Mouse (Mus musculus) naive thymus-derived CD4-positive, alpha-beta T cell, adult 2 months (primary cell): ENCODE results near the gene Eral1.

ENCODE experiments used
- DNase-seq: peaks from one replicate; pipeline ENCODE4 v3.0.0-alpha.2; 2011; ENCODE audit warnings: low read depth

Gene Eral1

DNA sequence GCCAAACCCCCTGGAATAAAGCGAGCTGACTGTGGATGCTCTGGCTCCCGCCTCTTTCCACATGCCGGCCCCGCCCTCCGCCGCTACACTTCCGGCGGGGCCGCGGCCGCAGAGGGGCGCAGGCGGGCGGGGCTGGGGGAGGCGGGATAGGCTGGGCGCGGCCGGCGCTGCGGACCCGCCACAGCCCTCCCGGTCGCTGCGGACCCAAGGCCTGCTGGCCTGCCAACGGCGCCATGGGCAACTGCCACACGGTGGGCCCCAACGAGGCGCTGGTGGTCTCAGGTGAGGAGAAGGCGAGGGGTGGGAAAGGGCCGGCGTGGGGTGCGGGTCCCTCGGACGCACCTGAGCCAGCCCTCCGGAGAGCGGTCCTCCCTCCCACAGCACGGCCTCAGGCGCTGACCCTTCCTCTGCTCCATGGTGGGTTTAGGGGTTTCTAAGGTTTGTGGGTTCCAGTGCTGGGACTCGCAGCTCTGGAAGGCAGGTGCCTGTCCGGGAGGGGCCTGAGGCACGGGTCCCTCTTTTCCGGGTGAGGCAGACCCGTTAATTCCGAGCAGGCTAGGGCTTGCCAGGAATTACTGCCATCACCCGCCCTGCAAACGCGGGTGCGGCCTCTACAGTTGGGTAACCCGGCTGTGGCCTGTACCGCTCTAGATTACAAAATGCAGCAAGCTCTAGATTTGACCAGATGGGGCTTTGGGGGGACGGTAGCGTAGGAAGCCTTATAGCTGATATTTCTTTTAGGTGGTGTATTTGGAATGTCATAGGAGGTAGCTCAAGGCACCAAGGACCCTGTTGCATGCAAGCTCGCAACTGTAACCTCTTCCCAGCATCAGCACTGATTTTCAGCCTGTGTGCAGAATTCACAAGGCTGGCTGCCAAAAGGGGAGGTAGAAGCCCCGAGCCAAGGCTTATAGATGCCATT, 42.1 kb downstream of the Eral1 start, which contains the start of gene Flot2:
Gene Flot2 (plus strand): TSS at position 101 of the 922 bp plus-strand sequence.
- DNase-seq: peak; percentile 70

DNA sequence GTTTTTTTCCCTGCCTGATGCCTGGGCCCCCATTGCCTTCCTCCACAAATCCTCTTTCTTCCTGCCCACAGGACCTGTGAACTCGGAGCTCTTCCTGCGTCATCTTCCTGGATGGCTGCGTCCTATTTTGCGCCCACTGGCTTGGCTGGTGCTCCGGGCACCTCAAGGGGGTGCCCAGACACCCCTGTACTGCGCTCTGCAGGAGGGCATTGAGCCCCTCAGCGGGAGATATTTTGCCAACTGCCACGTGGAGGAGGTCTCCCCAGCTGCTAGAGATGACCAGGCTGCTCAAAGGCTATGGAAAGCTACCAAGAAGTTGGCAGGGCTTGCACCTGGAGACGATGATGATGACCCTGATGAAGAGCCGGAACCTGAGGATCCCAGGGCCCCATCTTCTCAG, 43.4 kb downstream of the Eral1 start:
- DNase-seq: no peak

DNA sequence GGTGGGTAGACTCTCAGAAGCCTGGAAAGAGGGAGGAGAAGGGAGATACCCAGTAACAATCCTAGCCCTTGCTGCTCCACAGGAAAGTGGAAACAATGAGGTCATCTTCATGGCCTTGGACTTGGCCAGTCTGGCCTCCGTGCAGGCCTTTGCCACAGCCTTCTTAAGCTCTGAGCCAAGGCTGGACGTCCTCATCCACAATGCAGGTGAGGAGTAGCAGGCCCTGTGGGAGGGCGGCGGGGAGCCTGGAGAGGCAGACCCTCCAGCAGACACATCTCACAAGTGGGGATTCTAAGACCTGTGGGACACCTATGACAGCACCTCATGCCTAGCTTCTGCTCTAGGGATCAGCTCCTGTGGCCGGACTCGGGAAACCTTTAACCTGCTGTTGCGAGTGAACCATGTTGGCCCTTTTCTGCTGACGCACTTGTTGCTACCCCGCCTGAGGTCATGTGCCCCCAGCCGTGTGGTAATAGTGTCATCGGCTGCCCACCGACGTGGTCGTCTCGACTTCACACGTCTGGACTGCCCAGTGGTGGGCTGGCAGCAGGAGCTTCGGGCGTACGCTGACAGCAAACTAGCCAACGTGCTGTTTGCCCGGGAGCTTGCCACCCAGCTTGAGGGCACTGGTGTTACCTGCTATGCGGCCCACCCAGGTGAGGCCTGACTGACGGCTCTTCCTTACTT, 46.1 kb downstream of the Eral1 start:
- no peak for DNase-seq

DNA sequence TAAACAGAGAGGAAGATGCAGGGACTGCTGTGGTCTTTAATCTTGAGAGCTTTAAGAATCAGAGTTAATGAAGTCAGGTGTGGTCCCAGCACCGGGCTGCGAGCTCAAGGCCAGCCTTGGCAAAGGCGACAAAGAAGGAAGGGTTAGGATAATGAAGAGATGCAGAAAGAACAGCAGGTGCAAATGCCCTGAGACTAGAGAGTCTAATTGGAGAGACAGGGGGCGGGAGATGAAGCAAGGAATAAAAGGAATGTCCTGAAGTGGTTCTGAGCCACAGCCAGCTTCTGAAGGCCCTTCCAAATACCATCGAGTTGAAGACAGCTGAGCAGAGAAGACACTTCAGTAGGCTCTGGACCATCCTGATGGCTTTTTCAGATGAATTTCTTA, 47.4 kb downstream of the Eral1 start:
- DNase-seq: no peak

DNA sequence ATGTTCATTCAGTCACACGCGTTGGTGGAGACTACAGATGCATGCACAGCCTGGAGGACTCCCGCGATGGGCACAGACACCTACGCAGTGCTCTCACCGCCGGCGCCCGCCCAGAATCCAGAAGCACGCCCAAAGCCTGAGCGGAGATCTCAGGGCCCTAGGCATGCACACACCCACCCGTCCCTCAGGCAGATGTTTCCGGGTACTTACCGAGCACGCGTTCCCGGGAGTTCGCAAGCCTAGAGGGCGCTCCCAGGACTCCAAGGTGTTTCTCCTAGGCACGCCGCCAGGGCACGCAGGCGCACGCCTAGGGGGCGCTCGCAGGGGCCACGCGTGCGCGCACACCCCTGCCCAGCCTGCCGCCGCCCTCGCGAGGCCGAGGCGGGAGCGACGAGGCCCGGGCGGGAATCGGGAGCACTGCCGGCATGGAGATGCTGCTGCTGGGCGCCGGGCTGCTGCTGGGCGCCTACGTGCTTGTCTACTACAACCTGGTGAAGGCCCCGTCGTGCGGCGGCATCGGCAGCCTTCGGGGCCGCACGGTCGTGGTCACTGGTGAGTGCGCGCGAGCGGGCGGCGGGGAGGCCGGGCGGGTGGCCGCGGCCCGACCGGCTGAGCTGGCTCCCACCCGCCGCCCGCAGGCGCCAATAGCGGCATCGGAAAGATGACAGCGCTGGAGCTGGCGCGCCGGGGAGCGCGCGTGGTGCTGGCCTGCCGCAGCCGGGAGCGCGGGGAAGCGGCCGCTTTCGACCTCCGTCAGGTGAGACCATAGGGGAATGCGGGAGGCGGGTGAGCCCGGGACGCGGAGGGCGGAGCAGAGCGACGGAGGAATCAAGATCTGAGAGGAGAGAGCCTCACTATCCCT, 48.0 kb downstream of the Eral1 start, which contains the start of gene Dhrs13:
Gene Dhrs13 (plus strand): TSS at position 334 of the 862 bp plus-strand sequence.
- peak; percentile 93 for DNase-seq

DNA sequence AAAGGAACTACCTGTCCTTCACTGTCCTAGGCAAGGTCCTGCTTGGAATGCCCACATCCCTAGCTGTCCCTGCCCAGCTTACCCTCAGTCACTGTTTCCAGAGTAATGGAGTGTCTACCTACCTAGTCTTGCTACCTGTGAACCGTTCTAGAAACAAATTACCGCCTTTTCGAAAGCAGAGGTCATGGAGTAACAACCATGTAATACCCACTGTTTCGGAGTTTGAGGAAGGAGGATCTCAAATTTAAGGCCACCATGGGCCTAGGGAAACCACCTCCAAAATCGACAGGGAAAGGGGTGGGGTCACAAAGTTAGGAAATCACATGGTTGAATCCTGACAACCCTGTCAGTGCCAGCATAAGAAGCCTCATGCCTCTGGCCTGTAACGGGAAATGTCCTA, 48.8 kb downstream of the Eral1 start:
- no peak for DNase-seq

DNA sequence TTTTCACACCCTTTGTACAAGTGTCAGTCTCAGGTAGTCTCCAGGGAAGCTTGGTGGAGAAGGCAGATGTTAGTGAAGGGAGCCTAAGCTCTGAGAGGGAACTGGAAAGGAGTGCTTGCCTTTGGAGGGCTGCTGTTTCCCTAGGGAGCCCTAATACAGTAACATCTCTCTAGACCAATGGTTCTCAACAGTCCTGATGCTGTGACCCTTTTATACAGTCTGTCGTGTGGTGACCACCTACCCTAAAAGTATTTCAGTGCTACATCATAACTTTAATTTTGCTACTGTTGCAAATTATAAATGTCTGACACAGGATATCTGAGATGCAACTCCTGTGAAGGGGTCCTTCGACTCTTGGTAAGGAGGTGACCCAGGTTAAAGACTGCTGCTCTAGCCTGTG, 49.6 kb downstream of the Eral1 start:
- no peak for DNase-seq

DNA sequence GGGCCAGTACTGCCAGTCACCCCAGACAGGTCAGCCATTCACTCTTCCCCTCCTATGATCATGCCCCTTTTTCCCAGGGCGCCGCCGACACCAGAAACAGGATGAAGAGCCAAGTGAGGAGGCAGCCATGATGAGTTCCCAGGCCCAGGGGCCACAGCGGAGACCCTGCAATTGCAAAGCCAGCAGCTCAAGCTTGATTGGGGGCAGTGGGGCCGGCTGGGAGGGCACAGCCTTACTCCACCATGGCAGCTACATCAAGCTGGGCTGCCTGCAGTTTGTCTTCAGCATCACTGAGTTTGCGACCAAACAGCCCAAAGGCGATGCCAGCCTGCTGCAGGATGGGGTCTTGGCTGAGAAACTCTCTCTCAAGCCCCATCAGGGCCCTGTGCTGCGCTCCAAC, 50.9 kb downstream of the Eral1 start:
- no peak for DNase-seq

DNA sequence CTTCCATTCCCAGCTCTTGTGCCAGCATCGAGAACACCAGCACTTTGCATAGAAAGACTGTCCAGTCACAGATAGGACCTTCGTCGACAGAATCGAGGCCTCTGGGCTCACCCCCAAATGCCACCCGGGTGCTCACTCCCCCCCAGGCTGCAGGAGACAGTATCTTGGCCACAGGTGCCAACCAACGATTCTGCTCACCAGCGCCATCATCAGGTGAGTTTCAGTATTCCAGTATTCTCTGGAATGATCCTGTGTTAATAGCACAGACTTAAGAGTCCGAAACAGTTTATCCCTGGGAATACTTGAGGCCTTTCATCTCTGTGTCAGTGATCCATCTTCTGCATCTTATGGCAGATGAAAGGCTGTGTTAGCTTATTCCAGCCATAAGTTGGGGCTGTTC, 56.6 kb downstream of the Eral1 start:
- peak; percentile 71 for DNase-seq
